Mouse (Mus musculus) C2C12 (cell line): ENCODE measurements around the gene Pou1f1. TPM values are rescaled to one million over a fixed set of nuclear protein-coding genes. Genes with fewer than 3 reads are reported as not detected.

Experiments
- H3K27me3 ChIP-seq: one replicate; pipeline ENCODE4 v1.6.1; 2011; ENCODE audit not compliant: control insufficient read depth, insufficient read depth, insufficient read length
- H3K36me3 ChIP-seq: one replicate; pipeline ENCODE4 v1.6.1; 2011; ENCODE audit not compliant: control insufficient read depth, insufficient read depth
- H3K4me3 ChIP-seq: one replicate; pipeline ENCODE4 v1.5.1; 2011; ENCODE audit warnings: mild to moderate bottlenecking, control low read depth; ENCODE audit not compliant: poor library complexity, insufficient read depth, severe bottlenecking
- H3K79me2 ChIP-seq: one replicate; pipeline ENCODE4 v1.6.1; 2011; ENCODE audit not compliant: control insufficient read depth, insufficient read depth
- H3K79me3 ChIP-seq: one replicate; pipeline ENCODE4 v1.6.1; 2011; ENCODE audit warnings: low read depth, control low read depth
- H3ac ChIP-seq: one replicate; pipeline ENCODE3; 2011; ENCODE audit warnings: low read depth; ENCODE audit not compliant: control insufficient read depth, insufficient read length
- CEBPB ChIP-seq: IDR thresholded peaks from one replicate; pipeline ENCODE4 v1.6.1; 2011; ENCODE audit warnings: low read depth, mild to moderate bottlenecking, control low read depth, moderate library complexity
- CTCF ChIP-seq: IDR thresholded peaks from one replicate; pipeline ENCODE4 v1.5.1; 2011; ENCODE audit not compliant: control insufficient read depth, insufficient read depth, insufficient read length
- FOSL1 ChIP-seq: IDR thresholded peaks from one replicate; pipeline ENCODE4 v1.8.0; 2011; ENCODE audit warnings: mild to moderate bottlenecking, low read length; ENCODE audit not compliant: poor library complexity, insufficient read depth, severe bottlenecking
- MAX ChIP-seq: IDR thresholded peaks from one replicate; pipeline ENCODE4 v1.6.1; 2011; ENCODE audit warnings: mild to moderate bottlenecking, control low read depth
- MYOD1 ChIP-seq: IDR thresholded peaks from one replicate; pipeline ENCODE4 v1.6.1; 2011; ENCODE audit warnings: low read depth; ENCODE audit not compliant: control insufficient read depth, insufficient read length
- MYOG ChIP-seq: IDR thresholded peaks from one replicate; pipeline ENCODE4 v1.6.1; 2011; ENCODE audit not compliant: control insufficient read depth, insufficient read length; ENCODE audit errors: extremely low read depth
- USF1 ChIP-seq: IDR thresholded peaks from one replicate; pipeline ENCODE4 v1.6.1; 2011; ENCODE audit warnings: low read depth, mild to moderate bottlenecking, control low read depth, moderate library complexity
- polyA plus RNA-seq: library from polyadenylated mRNA; unstranded; fragments of >200 nt; fragmentation: generic; extraction: Trizol; gene quantifications from one replicate; pipeline ENCODE4 v1.2.1, GENCODE M21; 2012; ENCODE audit warnings: missing spikeins

Pou1f1 gene
- polyA plus RNA-seq, 1 experiment: not detected

GRCm38 (mm10) chr16:65568853-65569252, 48.5 kb downstream of the Pou1f1 start:
- Histone ChIP-seq H3K79me2 (no peaks in the 10 kb centered on the region), H3K27me3 (no peaks in the 10 kb centered on the region), H3K36me3 (no peaks in the 10 kb centered on the region), H3ac (no peak overlapping the region), H3K4me3 (no peak overlapping the region), H3K79me3 (no peaks in the 10 kb centered on the region)
- TF ChIP-seq FOSL1: no peak
- no peak for TF ChIP-seq USF1
- TF ChIP-seq CTCF: no peak

- H3K79me3 ChIP-seq: no peaks in the 10 kb centered on the region
- H3K79me2 ChIP-seq: no peaks in the 10 kb centered on the region
- no peaks in the 10 kb centered on the region for H3K27me3 ChIP-seq
- H3ac ChIP-seq: no peak overlapping the region
- H3K4me3 ChIP-seq: no peak overlapping the region
- H3K36me3 ChIP-seq: no peaks in the 10 kb centered on the region
- TF ChIP-seq MYOD1: no peak
- TF ChIP-seq FOSL1: no peak
- no peak for TF ChIP-seq MYOG
- TF ChIP-seq CEBPB: no peak
- no peak for TF ChIP-seq MAX
- no peak for TF ChIP-seq USF1
- TF ChIP-seq CTCF: no peak
Observed at GRCm38 (mm10) chr16:65577298-65578029, 57.2 kb downstream of the Pou1f1 start.

Other genes with a start within 250 kb of the Pou1f1 start
- 22.2 TPM for gene Chmp2b, start 42.2 kb downstream of the Pou1f1 start, polyA plus RNA-seq